Mouse (Mus musculus): ENCODE data around the gene Vmn2r91. TPM values are rescaled to one million over a fixed set of nuclear protein-coding genes. Genes with fewer than 3 reads are reported as not detected.
"Not testable (repeated sequence)": the region's sequence is repeated elsewhere in the genome, so short reads cannot be mapped to it uniquely, and the experiment has no call there.

The Vmn2r91 gene
- polyA plus RNA-seq (2015; fragmentation: Nextera tagmentation; extraction: Ambion mirVana): not detected in 2 replicates

DNA sequence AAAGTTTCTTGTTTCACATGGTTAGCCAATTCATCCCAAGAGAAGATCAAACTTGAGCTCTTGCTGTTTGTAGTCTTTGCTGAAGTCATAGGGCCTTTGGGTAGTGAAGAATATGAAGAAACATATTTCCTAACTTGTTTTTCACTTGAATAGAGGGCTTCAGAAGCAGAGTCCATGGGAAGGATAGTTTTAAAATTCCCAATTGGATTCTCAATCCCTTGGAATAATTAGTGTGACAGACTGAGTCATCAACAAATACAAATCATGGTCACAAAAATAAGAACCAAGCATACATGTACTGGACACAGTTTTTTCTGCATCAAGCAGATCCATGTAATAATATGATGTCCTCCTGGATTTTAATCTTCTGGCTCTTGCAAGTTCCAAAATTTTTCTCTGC lies at the start of gene Vmn2r91:
Gene Vmn2r91 (plus strand): TSS at position 301 of the 400 bp plus-strand sequence.
- not testable (repeated sequence) for H3K36me3 ChIP-seq (ENCODE audit: control insufficient read depth, insufficient read depth, low read length)

DNA sequence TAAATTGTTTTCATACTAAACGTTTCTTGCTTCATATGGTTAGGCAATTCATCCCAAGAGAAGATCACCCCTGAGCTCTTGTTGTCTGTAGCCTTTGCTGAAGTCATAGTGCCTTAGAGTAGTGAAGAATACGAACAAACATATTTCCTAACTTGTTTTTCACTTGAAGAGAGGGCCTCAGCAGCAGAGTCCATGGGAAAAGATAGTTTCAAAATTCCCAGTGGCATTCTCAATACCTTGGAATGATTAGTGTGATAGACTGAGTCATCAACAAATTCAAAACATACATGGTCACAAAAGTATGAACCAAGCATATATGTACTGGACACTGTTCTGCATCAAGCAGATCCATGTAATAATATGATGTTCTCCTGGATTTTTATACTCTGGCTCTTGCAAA lies 35.7 kb upstream of the Vmn2r91 start, which contains the start of gene Vmn2r124:
Gene Vmn2r124 (plus strand): TSS at position 301 of the 400 bp plus-strand sequence.
- H3K27me3 ChIP-seq (ENCODE audit: control insufficient read depth, insufficient read depth, low read length): no peaks in the 10 kb centered on the region

More for the DNA sequence above, at the start of gene Vmn2r91:
- H3K9ac ChIP-seq (ENCODE audit: low read length); H3K4me3 ChIP-seq (replicated peaks; ENCODE audit: low read length); H3K4me1 ChIP-seq (ENCODE audit: control insufficient read depth, insufficient read depth, low read length); ATAC-seq (ENCODE audit: insufficient read depth, low FRiP score); H3K9me3 ChIP-seq (replicated peaks; ENCODE audit: control insufficient read depth, low read length); H3K27ac ChIP-seq (ENCODE audit: low read length); H3K4me2 ChIP-seq (ENCODE audit: low read depth, low read length); H3K27me3 ChIP-seq (ENCODE audit: control insufficient read depth, insufficient read depth, low read length): not testable (repeated sequence)

DNA sequence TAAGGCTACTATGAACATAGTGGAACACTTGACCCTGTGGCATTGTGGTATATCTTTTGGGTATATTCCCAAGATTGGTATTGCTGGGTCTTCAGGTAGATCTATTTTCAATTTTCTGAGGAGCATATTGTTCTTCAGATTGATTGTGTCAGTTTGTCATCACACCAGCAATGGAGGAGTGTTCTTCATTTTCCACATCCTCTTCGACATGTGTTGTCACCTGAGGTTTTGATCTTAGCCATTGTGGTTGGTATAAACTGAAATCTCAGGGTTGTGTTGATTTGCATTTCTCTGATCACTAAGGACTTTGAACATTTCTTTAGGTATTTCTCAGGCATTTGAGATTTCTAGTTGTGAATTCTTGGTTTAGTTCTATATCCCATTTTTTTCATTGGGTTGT lies 10.8 kb downstream of the Vmn2r91 start:
- not testable (repeated sequence) for ATAC-seq (ENCODE audit: insufficient read depth, low FRiP score); H3K27me3 ChIP-seq (ENCODE audit: control insufficient read depth, insufficient read depth, low read length); H3K27ac ChIP-seq (ENCODE audit: low read length); H3K4me1 ChIP-seq (ENCODE audit: control insufficient read depth, insufficient read depth, low read length); H3K9me3 ChIP-seq (replicated peaks; ENCODE audit: control insufficient read depth, low read length); H3K4me2 ChIP-seq (ENCODE audit: low read depth, low read length); H3K9ac ChIP-seq (ENCODE audit: low read length); H3K4me3 ChIP-seq (replicated peaks; ENCODE audit: low read length); H3K36me3 ChIP-seq (ENCODE audit: control insufficient read depth, insufficient read depth, low read length)
- 50% methylated on average over 1 of the region's 1 CpGs for WGBS

More for the DNA sequence above, 35.7 kb upstream of the Vmn2r91 start, which contains the start of gene Vmn2r124:
- H3K9me3 ChIP-seq (replicated peaks; ENCODE audit: control insufficient read depth, low read length): no peaks in the 10 kb centered on the region
- H3K4me3 ChIP-seq (replicated peaks; ENCODE audit: low read length): no peak within 1 kb of the TSS
- no peaks in the 10 kb centered on the region for H3K4me1 ChIP-seq (ENCODE audit: control insufficient read depth, insufficient read depth, low read length)
- no peak for ATAC-seq (ENCODE audit: insufficient read depth, low FRiP score)
- no peak within 1 kb of the TSS for H3K9ac ChIP-seq (ENCODE audit: low read length)
- H3K4me2 ChIP-seq (ENCODE audit: low read depth, low read length): no peak within 1 kb of the TSS
- H3K27ac ChIP-seq (ENCODE audit: low read length): no peak within 1 kb of the TSS
- no peaks in the 10 kb centered on the region for H3K36me3 ChIP-seq (ENCODE audit: control insufficient read depth, insufficient read depth, low read length)
- 44% methylated on average over 2 of the region's 2 CpGs for WGBS

DNA sequence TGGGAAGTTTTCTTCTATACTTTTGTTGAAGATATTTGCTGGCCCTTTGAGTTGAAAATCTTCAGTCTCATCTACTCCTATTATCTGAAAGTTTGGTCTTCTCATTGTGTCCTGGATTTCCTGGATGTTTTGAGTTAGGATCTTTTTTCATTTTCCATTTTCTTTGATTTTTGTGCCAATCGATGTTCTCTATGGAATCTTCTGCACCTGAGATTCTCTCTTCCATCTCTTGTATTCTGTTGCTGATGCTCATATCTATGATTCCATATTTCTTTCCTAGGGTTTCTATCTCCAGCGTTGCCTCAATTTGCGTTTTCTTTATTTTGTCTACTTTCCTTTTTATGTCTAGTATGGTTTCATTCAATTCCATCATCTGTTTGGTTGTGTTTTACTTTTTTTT lies 17.4 kb downstream of the Vmn2r91 start:
- H3K27ac ChIP-seq (ENCODE audit: low read length); H3K36me3 ChIP-seq (ENCODE audit: control insufficient read depth, insufficient read depth, low read length); H3K4me2 ChIP-seq (ENCODE audit: low read depth, low read length); H3K4me3 ChIP-seq (replicated peaks; ENCODE audit: low read length); H3K9ac ChIP-seq (ENCODE audit: low read length); H3K27me3 ChIP-seq (ENCODE audit: control insufficient read depth, insufficient read depth, low read length); H3K4me1 ChIP-seq (ENCODE audit: control insufficient read depth, insufficient read depth, low read length); ATAC-seq (ENCODE audit: insufficient read depth, low FRiP score); H3K9me3 ChIP-seq (replicated peaks; ENCODE audit: control insufficient read depth, low read length): not testable (repeated sequence)
- WGBS: 90% methylated on average over 3 of the region's 3 CpGs

DNA sequence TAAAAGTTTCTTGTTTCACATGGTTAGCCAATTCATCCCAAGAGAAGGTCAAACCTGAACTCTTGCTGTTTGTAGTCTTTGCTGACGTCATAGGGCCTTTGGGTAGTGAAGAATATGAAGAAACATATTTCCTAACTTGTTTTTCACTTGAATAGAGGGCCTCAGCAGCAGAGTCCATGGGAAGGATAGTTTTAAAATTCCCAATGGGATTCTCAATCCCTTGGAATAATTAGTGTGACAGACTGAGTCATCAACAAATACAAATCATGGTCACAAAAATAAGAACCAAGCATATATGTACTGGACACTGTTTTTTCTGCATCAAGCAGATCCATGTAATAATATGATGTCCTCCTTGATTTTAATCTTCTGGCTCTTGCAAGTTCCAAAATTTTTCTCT lies 66.8 kb downstream of the Vmn2r91 start, which contains the start of gene Vmn2r92:
Gene Vmn2r92 (plus strand): TSS at position 301 of the 400 bp plus-strand sequence.
- WGBS: 63% methylated on average over 1 of the region's 1 CpGs
- not testable (repeated sequence) for H3K9me3 ChIP-seq (replicated peaks; ENCODE audit: control insufficient read depth, low read length); H3K27me3 ChIP-seq (ENCODE audit: control insufficient read depth, insufficient read depth, low read length); H3K4me1 ChIP-seq (ENCODE audit: control insufficient read depth, insufficient read depth, low read length); H3K4me3 ChIP-seq (replicated peaks; ENCODE audit: low read length); H3K27ac ChIP-seq (ENCODE audit: low read length); H3K4me2 ChIP-seq (ENCODE audit: low read depth, low read length); H3K36me3 ChIP-seq (ENCODE audit: control insufficient read depth, insufficient read depth, low read length); H3K9ac ChIP-seq (ENCODE audit: low read length); ATAC-seq (ENCODE audit: insufficient read depth, low FRiP score)

DNA sequence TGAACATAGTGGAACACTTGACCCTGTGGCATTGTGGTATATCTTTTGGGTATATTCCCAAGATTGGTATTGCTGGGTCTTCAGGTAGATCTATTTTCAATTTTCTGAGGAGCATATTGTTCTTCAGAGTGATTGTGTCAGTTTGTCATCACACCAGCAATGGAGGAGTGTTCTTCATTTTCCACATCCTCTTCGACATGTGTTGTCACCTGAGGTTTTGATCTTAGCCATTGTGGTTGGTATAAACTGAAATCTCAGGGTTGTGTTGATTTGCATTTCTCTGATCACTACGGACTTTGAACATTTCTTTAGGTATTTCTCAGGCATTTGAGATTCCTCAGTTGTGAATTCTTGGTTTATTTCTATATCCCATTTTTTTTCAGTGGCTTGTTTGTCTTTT lies 76.4 kb downstream of the Vmn2r91 start:
- WGBS: 65% methylated on average over 2 of the region's 2 CpGs
- H3K27ac ChIP-seq (ENCODE audit: low read length); H3K36me3 ChIP-seq (ENCODE audit: control insufficient read depth, insufficient read depth, low read length); H3K4me3 ChIP-seq (replicated peaks; ENCODE audit: low read length); H3K27me3 ChIP-seq (ENCODE audit: control insufficient read depth, insufficient read depth, low read length); ATAC-seq (ENCODE audit: insufficient read depth, low FRiP score); H3K9ac ChIP-seq (ENCODE audit: low read length); H3K4me2 ChIP-seq (ENCODE audit: low read depth, low read length); H3K9me3 ChIP-seq (replicated peaks; ENCODE audit: control insufficient read depth, low read length); H3K4me1 ChIP-seq (ENCODE audit: control insufficient read depth, insufficient read depth, low read length): not testable (repeated sequence)

Other genes with a start within 250 kb of the Vmn2r91 start
- 0.88 and 0.94 TPM in 2 replicates for gene Has1, start 229.8 kb upstream of the Vmn2r91 start, polyA plus RNA-seq (2015; fragmentation: Nextera tagmentation; extraction: Ambion mirVana)
- 2.0 and 2.8 TPM in 2 replicates for gene Fpr1, start 201.1 kb upstream of the Vmn2r91 start, polyA plus RNA-seq (2015; fragmentation: Nextera tagmentation; extraction: Ambion mirVana)
- gene Fpr2, start 197.2 kb upstream of the Vmn2r91 start, polyA plus RNA-seq (2015; fragmentation: Nextera tagmentation; extraction: Ambion mirVana): 1.1 and 2.2 TPM in 2 replicates
- gene Fpr3, start 197.2 kb upstream of the Vmn2r91 start, polyA plus RNA-seq (2015; fragmentation: Nextera tagmentation; extraction: Ambion mirVana): not detected in 2 replicates
- not detected in 2 replicates for gene Fpr-rs4, start 63.3 kb upstream of the Vmn2r91 start, polyA plus RNA-seq (2015; fragmentation: Nextera tagmentation; extraction: Ambion mirVana)
- gene Vmn2r124, start 35.6 kb upstream of the Vmn2r91 start, polyA plus RNA-seq (2015; fragmentation: Nextera tagmentation; extraction: Ambion mirVana): not detected in 2 replicates
- gene Vmn2r92, start 66.9 kb downstream of the Vmn2r91 start, polyA plus RNA-seq (2015; fragmentation: Nextera tagmentation; extraction: Ambion mirVana): not detected in 2 replicates
- gene Vmn2r94, start 192.7 kb downstream of the Vmn2r91 start, polyA plus RNA-seq (2015; fragmentation: Nextera tagmentation; extraction: Ambion mirVana): not detected in 2 replicates
- not detected in 2 replicates for gene Vmn2r93, start 213.1 kb downstream of the Vmn2r91 start, polyA plus RNA-seq (2015; fragmentation: Nextera tagmentation; extraction: Ambion mirVana)